Mouse (Mus musculus): ENCODE measurements around the gene Fn1.

Fn1 gene

GRCm38 (mm10) chr1:71605751-71606150 lies 47.2 kb downstream of the Fn1 start:
- no peak for DNase-seq (ENCODE audit: low spot score)

- no peak for DNase-seq (ENCODE audit: low spot score)
Measured at GRCm38 (mm10) chr1:71595365-71595764, 57.6 kb downstream of the Fn1 start.

GRCm38 (mm10) chr1:71594268-71594667 lies 58.7 kb downstream of the Fn1 start:
- no peak for DNase-seq (ENCODE audit: low spot score)

- DNase-seq (ENCODE audit: low spot score): no peak
Measured at GRCm38 (mm10) chr1:71593184-71593583, 59.8 kb downstream of the Fn1 start.

GRCm38 (mm10) chr1:71590038-71590437 lies 63.0 kb downstream of the Fn1 start:
- DNase-seq (ENCODE audit: low spot score): no peak

- no peak for DNase-seq (ENCODE audit: low spot score)
Measured at GRCm38 (mm10) chr1:71586658-71587057, 66.3 kb downstream of the Fn1 start.

- DNase-seq (ENCODE audit: low spot score): no peak
Measured at GRCm38 (mm10) chr1:71583900-71584299, 69.1 kb downstream of the Fn1 start.

GRCm38 (mm10) chr1:71583302-71583701 lies 69.7 kb downstream of the Fn1 start:
- DNase-seq (ENCODE audit: low spot score): no peak

GRCm38 (mm10) chr1:71580408-71580807 lies 72.6 kb downstream of the Fn1 start:
- no peak for DNase-seq (ENCODE audit: low spot score)

- DNase-seq (ENCODE audit: low spot score): no peak
Measured at GRCm38 (mm10) chr1:71579526-71579925, 73.5 kb downstream of the Fn1 start.

- DNase-seq (ENCODE audit: low spot score): no peak
Measured at GRCm38 (mm10) chr1:71576837-71577236, 76.2 kb downstream of the Fn1 start.

GRCm38 (mm10) chr1:71575987-71576386 lies 77.0 kb downstream of the Fn1 start:
- DNase-seq (ENCODE audit: low spot score): no peak

- no peak for DNase-seq (ENCODE audit: low spot score)
Measured at GRCm38 (mm10) chr1:71570116-71570515, 82.9 kb downstream of the Fn1 start.

- DNase-seq (ENCODE audit: low spot score): no peak
Measured at GRCm38 (mm10) chr1:71567884-71568605, 85.0 kb downstream of the Fn1 start.

GRCm38 (mm10) chr1:71564291-71564690 lies 88.7 kb downstream of the Fn1 start:
- DNase-seq (ENCODE audit: low spot score): no peak

- no peak for DNase-seq (ENCODE audit: low spot score)
Measured at GRCm38 (mm10) chr1:71560626-71561025, 92.4 kb downstream of the Fn1 start.

- DNase-seq (ENCODE audit: low spot score): peak; percentile 87
Measured at GRCm38 (mm10) chr1:71556688-71557612, 96.0 kb downstream of the Fn1 start, which contains the start of gene Atic. Gene Atic (plus strand): TSS chr1:71557150.

GRCm38 (mm10) chr1:71550626-71551195 lies 102.3 kb downstream of the Fn1 start:
- DNase-seq (ENCODE audit: low spot score): no peak

- DNase-seq (ENCODE audit: low spot score): no peak
Measured at GRCm38 (mm10) chr1:71540437-71540836, 112.6 kb downstream of the Fn1 start.

GRCm38 (mm10) chr1:71539641-71540040 lies 113.4 kb downstream of the Fn1 start:
- DNase-seq (ENCODE audit: low spot score): no peak

Measured in T-cell, adult 2 months (primary cell).